Mouse (Mus musculus) cortical plate, adult 2 months (tissue): Measurements from ENCODE around the gene Vps35l.

Experiments
- CTCF ChIP-seq: fragments of 200-500 bp; IDR thresholded peaks from 2 replicates; pipeline ENCODE4 v1.5.1; 2011; ENCODE audit warnings: mild to moderate bottlenecking, control low read depth, low read length; ENCODE audit not compliant: insufficient read depth; ENCODE audit errors: extremely low read depth
- POLR2A ChIP-seq: fragments of 200-500 bp; IDR thresholded peaks from 2 replicates; pipeline ENCODE4 v1.6.1; 2011; ENCODE audit warnings: mild to moderate bottlenecking, low read length, control low read depth; ENCODE audit not compliant: insufficient read depth; ENCODE audit errors: extremely low read depth

GRCm38 (mm10) chr7:118728846-118729587 is 11.0 kb upstream of the Vps35l start:
- TF ChIP-seq CTCF = no peak
- TF ChIP-seq POLR2A = no peak
